Mouse (Mus musculus) liver, adult 2 months (tissue): ENCODE results near the gene Myo5a.

Experiments used
- CTCF ChIP-seq: fragments of 200-500 bp; IDR thresholded peaks from 2 replicates; pipeline ENCODE4 v1.5.1; 2011; ENCODE audit warnings: low read depth, low read length, control low read depth
- POLR2A ChIP-seq: fragments of 200-500 bp; IDR thresholded peaks from 2 replicates; pipeline ENCODE4 v1.6.1; 2011; ENCODE audit warnings: low read length, control low read depth; ENCODE audit not compliant: insufficient read depth; ENCODE audit errors: extremely low read depth

DNA sequence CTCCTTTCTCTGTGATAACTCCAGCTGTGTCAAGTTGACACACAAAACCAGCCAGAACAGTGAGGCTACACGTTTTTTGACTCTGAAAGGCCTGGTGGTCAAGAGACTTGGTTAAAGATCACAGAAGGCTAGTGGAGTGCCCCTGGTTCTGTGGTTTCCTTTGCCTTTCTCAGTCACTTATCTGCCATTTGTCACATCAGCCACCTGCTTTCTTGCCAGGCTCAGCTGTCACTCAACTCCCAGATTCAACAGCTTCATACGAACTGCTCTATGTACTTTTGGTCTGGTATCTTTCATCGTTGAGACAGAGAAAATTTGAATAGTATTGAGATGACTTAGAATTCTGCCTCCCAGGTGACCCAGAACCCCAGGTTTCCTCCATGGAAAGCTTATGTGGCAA lies 183.0 kb downstream of the Myo5a start:
- TF ChIP-seq POLR2A (no peak), CTCF (no peak)
